Mouse (Mus musculus): ENCODE results near the gene Serpinc1.

DNA sequence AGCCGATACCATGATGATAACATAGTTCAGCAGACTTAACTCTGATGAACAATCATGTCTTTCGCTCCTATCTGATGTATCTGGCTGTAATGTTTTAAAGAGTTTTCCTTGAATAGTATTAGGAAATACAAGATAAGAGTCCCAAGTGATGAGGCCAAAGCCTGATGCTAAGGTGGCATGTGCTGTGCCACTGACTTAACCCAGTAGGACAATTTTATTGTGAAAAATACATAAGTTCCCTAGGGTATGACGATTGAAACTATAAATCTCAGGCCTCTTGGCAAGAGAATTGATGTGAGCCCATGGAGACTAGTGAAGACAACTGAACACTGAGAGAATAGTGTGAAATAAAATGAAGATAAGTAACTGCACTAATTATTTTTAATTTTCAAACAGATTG, 59.2 kb downstream of the Serpinc1 start:
- no peak for TF ChIP-seq POLR2A (IDR thresholded peaks at IDR 0.05; ENCODE audit: low read depth, low read length)
- TF ChIP-seq CTCF (conservative IDR thresholded peaks at IDR 0.05; ENCODE audit: insufficient read depth, insufficient read length, low read depth, low read length), result no peak
